Mouse (Mus musculus): ENCODE data around the gene Cnot6.

- TF ChIP-seq CTCF (IDR thresholded peaks at IDR 0.05) (no peak), EP300 (IDR thresholded peaks at IDR 0.05) (no peak)
These were observed 17.5 kb downstream of the Cnot6 start for GRCm38 (mm10) chr11:49695013-49695412.
